Mouse (Mus musculus) heart, embryonic 11.5 days (tissue): ENCODE data around the gene Hspa12a. TPM values are rescaled to one million over a fixed set of nuclear protein-coding genes. Genes with fewer than 3 reads are reported as not detected.
A peak's percentile ranks its signal among the peaks of the same experiment; 100 is the strongest.

Source experiments
- ATAC-seq: fragments of 200-750 bp; cut with Nextera tagmentation; replicated peaks from 2 replicates; pipeline ENCODE4 v1.8.0; 2017; ENCODE audit warnings: moderate library complexity; ENCODE audit not compliant: insufficient number of reproducible peaks, low FRiP score, low TSS enrichment
- H3K27ac ChIP-seq: fragments of 300-500 bp; sonication (generic); 2 replicates; pipeline ENCODE4 v1.5.1; 2014; ENCODE audit warnings: mild to moderate bottlenecking, low read depth, low read length
- H3K27me3 ChIP-seq: fragments of 300-500 bp; sonication (generic); 2 replicates; pipeline ENCODE4 v1.6.1; 2014; ENCODE audit warnings: mild to moderate bottlenecking, low read length, mixed read lengths; ENCODE audit not compliant: control insufficient read depth, insufficient read depth
- H3K36me3 ChIP-seq: fragments of 300-500 bp; sonication (generic); 2 replicates; pipeline ENCODE4 v1.6.1; 2014; ENCODE audit warnings: mild to moderate bottlenecking, low read length, moderate library complexity, mixed read lengths; ENCODE audit not compliant: control insufficient read depth, insufficient read depth
- H3K4me1 ChIP-seq: fragments of 300-500 bp; sonication (generic); 2 replicates; pipeline ENCODE4 v1.6.1; 2014; ENCODE audit warnings: low read length; ENCODE audit not compliant: control insufficient read depth, insufficient read depth
- H3K4me2 ChIP-seq: fragments of 300-500 bp; sonication (generic); 2 replicates; pipeline ENCODE4 v1.6.1; 2014; ENCODE audit warnings: mild to moderate bottlenecking, moderate library complexity
- H3K4me3 ChIP-seq: fragments of 300-500 bp; sonication (generic); 2 replicates; pipeline ENCODE4 v1.5.1; 2014; ENCODE audit warnings: low read depth, low read length
- H3K9ac ChIP-seq: fragments of 300-500 bp; sonication (generic); 2 replicates; pipeline ENCODE4 v1.6.1; 2014; ENCODE audit warnings: mild to moderate bottlenecking, low read depth, low read length, moderate library complexity
- H3K9me3 ChIP-seq: fragments of 300-500 bp; sonication (generic); replicated peaks from 2 replicates; pipeline ENCODE4 v1.6.1; 2016; ENCODE audit warnings: low read length; ENCODE audit not compliant: control insufficient read depth
- WGBS: fragments of 180-500 bp; shearing (Covaris S2); extraction: QIAGEN DNeasy Blood & Tissue Kit; methylation state at CpG from one replicate; pipeline ENCODE4 v1.1.7; 2014; ENCODE audit not compliant: insufficient replicate concordance; 5-methylcytosine and 5-hydroxymethylcytosine counted together
- polyA plus RNA-seq: library from polyadenylated mRNA; unstranded; fragments of >200 nt; fragmentation: Nextera tagmentation; extraction: Ambion mirVana; gene quantifications from 2 replicates; pipeline ENCODE4 v1.2.1, GENCODE M21; 2014

The Hspa12a gene
- polyA plus RNA-seq, 1 experiment from 2014 or later = 4.6 TPM

DNA sequence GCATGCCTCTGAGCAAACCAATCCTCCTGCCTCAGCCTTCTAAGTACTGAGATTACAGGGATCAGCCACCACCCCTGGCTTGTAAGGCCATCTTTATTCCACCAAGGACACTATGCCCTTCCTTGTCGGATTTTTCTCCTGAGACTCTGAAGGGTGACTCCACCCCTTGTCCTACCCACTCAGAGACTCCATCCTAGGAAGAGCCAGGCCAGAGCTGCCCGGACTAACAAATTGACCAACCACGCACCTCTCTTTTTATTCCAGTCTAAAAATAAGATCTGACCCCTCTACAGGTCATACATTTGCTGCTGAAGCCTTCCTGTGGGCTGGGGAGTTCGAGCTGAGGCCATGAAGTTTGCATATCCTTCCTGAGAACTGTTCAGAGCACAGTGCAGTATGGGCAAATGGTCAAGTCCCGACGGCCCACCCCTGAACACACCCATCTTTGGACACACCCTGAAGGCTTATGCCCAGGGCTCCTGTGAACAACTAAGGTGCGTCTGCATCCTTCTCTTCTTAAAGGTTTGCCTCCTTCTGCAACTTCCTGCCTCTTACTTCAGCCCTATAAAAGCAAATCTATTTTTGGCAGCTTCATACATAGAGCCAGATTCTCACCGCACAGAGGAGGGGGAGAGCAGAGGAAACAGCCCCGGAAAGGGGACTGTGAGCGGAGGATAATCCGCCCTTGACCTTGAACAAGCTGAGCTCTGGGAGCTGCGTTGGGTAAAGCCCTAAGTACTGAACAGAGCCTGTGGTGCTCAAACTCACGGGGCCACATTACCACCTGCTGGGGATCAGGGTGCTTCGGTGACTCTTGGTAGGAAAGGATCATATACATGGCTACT is 124.7 kb downstream of the Hspa12a start:
- no peaks in the 10 kb centered on the region for H3K36me3 ChIP-seq
- H3K9me3 ChIP-seq = no peaks in the 10 kb centered on the region
- peak overlapping the region; percentile 73 for H3K27ac ChIP-seq
- no peak for ATAC-seq
- H3K27me3 ChIP-seq = no peaks in the 10 kb centered on the region
- peak overlapping the region; percentile 46; the same call in 1 of the 2 replicates for H3K9ac ChIP-seq
- H3K4me2 ChIP-seq = no peak overlapping the region
- peaks cover 25% of the 10 kb centered on the region for H3K4me1 ChIP-seq
- H3K4me3 ChIP-seq = no peak overlapping the region
- WGBS = 55% methylated on average over 14 of the region's 14 CpGs

DNA sequence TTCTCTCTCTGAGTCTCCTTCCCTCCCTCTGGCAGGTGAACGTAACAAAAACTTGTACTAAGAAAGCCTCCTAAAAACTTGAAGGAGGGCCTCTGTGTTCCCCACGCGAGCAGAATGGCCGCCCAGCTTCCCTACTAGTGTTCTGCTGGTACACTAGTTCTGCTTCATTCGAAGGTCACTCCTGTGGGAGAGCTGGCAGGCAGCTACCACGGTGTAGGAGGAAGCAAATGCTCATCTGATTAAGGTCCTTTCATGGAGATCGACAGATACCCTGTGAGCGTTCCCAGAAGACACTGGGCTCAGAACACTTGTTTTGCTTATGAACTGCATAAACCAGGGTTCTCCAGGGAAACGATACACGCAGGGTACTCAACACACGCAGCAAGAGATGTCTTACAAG is 126.1 kb downstream of the Hspa12a start:
- Histone ChIP-seq H3K4me1 (peaks cover 14% of the 10 kb centered on the region), H3K27ac (no peak overlapping the region), H3K36me3 (no peaks in the 10 kb centered on the region), H3K4me3 (no peak overlapping the region), H3K4me2 (no peak overlapping the region), H3K9me3 (no peaks in the 10 kb centered on the region), H3K9ac (no peak overlapping the region), H3K27me3 (no peaks in the 10 kb centered on the region)
- ATAC-seq = no peak
- 74% methylated on average over 11 of the region's 11 CpGs for WGBS

DNA sequence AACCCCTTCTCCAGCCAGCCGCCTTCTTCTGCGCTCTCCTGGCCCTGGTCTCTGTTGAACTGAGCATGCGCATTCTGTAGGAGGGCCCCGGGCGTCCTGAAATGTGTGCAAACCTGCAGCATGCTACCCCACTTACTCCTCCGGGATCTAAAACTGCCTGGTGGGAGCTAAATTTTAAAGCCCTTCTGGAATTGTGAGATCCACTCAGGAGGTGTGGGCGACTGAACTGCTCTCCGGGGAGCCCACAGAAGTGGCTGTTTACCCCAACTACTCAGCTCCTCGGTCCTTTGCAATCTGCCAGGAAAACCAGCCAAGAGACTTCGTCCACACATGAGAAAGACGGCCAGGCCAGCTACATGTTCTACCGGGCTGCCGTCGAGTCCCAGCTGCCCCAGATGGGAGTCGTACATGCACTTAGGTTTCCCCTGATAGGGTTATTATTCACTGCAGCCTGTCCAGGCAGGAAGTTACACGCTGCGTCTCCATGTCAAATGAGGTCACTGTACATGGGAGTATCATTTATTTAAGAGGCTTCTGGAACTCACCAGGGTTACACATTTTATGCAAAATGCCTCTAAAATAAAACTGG is 126.9 kb downstream of the Hspa12a start:
- Histone ChIP-seq H3K4me3 (no peak overlapping the region), H3K4me1 (peaks cover 9% of the 10 kb centered on the region), H3K9me3 (no peaks in the 10 kb centered on the region), H3K36me3 (no peaks in the 10 kb centered on the region), H3K27ac (no peak overlapping the region), H3K4me2 (no peak overlapping the region), H3K27me3 (no peaks in the 10 kb centered on the region), H3K9ac (peak overlapping the region; percentile 34; the same call in 1 of the 2 replicates)
- WGBS = 65% methylated on average over 17 of the region's 17 CpGs
- ATAC-seq = no peak

DNA sequence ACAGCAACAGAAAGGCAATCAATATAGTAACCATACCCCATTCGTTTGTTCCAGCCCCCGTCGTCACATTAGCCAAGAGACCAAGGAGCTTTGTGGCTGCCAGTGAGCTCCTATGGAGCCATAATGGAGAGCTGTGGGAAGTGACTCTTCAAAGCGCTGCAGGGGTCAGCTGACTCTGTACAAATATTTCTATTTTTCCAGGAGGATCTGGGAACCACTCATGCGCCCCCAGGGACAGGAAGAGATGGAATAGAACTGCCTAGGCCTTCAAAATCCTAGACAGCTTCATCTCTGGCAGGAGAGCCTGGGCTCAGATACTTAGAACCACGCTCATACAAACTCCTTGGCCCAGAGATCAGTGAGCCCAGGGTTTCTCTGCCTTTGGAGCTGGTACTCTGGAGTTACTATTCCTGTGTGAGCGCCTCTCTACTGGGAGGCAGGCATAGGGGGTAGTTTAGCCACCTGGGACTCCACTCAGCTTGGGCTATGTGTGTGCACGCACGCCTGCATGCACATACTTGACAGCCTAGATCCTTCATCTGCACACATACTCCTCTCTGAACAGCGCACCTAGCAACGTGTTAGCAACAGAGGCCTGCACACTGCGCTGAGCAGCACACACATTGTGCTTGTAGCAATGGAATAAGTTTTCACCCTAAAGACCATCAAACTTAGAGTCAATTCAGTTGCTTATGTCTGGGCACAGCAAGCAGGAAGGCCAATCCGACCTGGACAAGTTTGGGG is 128.1 kb downstream of the Hspa12a start:
- 79% methylated on average over 13 of the region's 13 CpGs for WGBS
- Histone ChIP-seq H3K4me2 (no peak overlapping the region), H3K27ac (no peak overlapping the region), H3K9ac (no peak overlapping the region), H3K9me3 (no peaks in the 10 kb centered on the region), H3K27me3 (no peaks in the 10 kb centered on the region), H3K4me1 (peaks cover 9% of the 10 kb centered on the region), H3K36me3 (no peaks in the 10 kb centered on the region), H3K4me3 (no peak overlapping the region)
- ATAC-seq = no peak

DNA sequence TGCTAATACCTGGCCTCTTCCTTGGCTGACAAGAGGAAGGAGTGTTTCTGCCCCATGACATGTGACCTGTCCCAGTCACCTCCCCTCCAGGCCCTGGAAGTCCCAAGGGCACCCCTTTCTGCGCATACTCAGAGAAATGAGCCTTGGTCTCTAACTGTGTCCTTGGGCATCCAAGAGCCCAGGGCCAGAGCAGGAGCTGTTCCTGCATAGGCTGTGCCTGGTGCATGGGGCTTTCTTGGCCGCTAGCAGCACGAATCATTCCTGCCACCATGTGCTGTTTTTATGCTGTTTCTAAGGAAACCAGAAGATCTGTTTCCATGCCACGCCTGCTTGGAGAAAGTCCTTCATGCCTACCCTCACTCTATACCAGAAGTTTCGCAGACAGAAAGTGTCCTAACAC is 132.9 kb downstream of the Hspa12a start:
- H3K27ac ChIP-seq = no peak overlapping the region
- H3K9ac ChIP-seq = no peak overlapping the region
- H3K36me3 ChIP-seq = no peaks in the 10 kb centered on the region
- no peaks in the 10 kb centered on the region for H3K27me3 ChIP-seq
- H3K4me1 ChIP-seq = no peaks in the 10 kb centered on the region
- 76% methylated on average over 5 of the region's 5 CpGs for WGBS
- ATAC-seq = no peak
- H3K9me3 ChIP-seq = no peaks in the 10 kb centered on the region
- H3K4me3 ChIP-seq = no peak overlapping the region
- H3K4me2 ChIP-seq = no peak overlapping the region

DNA sequence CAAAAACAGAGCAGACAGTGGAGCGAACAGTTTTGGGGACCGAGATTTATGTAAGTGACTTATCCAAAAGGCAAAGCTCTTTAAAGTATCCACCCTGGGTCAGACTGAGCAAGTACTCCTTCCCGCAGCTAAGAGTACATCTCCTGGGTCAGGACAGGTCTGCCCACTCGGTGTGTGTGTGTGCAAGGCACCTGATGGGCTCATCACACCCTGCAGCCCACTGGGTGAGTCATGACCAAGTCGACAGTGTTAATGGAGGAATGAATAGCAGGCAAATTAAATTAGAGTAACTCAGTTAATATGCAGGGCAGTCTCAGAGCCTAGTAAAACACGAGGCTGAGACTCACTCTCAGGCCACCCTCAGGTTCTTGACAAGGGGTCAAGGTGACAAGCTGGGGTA is 134.6 kb downstream of the Hspa12a start:
- H3K36me3 ChIP-seq = no peaks in the 10 kb centered on the region
- H3K4me2 ChIP-seq = no peak overlapping the region
- ATAC-seq = no peak
- H3K27ac ChIP-seq = no peak overlapping the region
- 80% methylated on average over 6 of the region's 6 CpGs for WGBS
- H3K4me1 ChIP-seq = no peaks in the 10 kb centered on the region
- no peaks in the 10 kb centered on the region for H3K27me3 ChIP-seq
- H3K4me3 ChIP-seq = no peak overlapping the region
- no peaks in the 10 kb centered on the region for H3K9me3 ChIP-seq
- H3K9ac ChIP-seq = no peak overlapping the region

DNA sequence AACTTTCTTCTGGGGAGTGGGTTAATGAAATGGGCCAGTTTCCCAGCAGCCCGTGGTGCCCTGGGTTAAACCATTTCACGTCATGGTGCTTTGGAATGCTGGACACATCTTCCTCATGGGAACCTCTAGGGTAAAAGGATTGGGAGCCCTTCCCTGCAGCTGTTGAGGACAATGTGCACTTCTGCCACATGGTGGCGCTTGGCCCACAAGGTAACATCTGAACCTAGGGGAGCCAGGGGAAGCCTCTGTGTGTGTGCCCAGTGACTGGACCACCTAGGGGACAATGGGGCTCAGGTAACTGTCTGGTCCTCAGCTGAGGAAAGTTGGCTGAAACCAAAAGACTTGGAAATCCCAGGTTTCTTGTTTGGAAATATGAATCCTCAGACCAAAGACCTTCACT is 137.1 kb downstream of the Hspa12a start:
- Histone ChIP-seq H3K9me3 (no peaks in the 10 kb centered on the region), H3K4me2 (no peak overlapping the region), H3K27me3 (no peaks in the 10 kb centered on the region), H3K4me3 (no peak overlapping the region), H3K4me1 (no peaks in the 10 kb centered on the region), H3K9ac (no peak overlapping the region), H3K36me3 (no peaks in the 10 kb centered on the region), H3K27ac (no peak overlapping the region)
- 5% methylated on average over 3 of the region's 3 CpGs for WGBS
- no peak for ATAC-seq

DNA sequence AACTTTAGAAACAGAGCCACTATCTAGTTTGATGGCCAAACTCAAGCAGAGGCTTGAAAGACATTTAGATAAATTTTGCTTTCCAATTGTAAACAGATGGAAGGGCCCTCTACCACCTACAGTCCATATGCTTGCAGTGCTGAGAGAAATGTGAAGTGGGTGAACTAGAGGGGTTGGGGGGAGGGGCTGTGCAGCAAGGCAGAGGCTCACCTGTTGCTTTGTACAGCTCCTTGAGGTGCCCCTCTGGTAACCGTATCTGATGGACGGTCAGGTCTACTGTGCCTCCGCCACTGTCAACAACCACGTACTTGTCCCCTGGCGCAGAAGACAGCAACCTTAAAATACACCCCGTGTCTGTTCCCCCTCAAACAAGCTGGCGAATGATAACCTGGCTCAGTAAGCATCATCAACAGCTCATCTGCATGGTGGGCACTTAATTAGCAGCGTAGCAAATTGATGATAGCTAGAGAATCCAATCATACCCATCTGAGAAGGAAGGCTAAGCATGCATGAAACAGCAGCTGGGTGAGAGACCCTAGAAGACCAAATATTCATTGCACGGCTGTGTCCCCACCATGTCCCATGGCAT is 138.2 kb downstream of the Hspa12a start:
- Histone ChIP-seq H3K27ac (no peak overlapping the region), H3K9me3 (no peaks in the 10 kb centered on the region), H3K4me2 (no peak overlapping the region), H3K4me1 (no peaks in the 10 kb centered on the region), H3K36me3 (no peaks in the 10 kb centered on the region), H3K4me3 (no peak overlapping the region), H3K9ac (no peak overlapping the region), H3K27me3 (no peaks in the 10 kb centered on the region)
- 82% methylated on average over 9 of the region's 9 CpGs for WGBS
- no peak for ATAC-seq
